In the genomic region with DNA sequence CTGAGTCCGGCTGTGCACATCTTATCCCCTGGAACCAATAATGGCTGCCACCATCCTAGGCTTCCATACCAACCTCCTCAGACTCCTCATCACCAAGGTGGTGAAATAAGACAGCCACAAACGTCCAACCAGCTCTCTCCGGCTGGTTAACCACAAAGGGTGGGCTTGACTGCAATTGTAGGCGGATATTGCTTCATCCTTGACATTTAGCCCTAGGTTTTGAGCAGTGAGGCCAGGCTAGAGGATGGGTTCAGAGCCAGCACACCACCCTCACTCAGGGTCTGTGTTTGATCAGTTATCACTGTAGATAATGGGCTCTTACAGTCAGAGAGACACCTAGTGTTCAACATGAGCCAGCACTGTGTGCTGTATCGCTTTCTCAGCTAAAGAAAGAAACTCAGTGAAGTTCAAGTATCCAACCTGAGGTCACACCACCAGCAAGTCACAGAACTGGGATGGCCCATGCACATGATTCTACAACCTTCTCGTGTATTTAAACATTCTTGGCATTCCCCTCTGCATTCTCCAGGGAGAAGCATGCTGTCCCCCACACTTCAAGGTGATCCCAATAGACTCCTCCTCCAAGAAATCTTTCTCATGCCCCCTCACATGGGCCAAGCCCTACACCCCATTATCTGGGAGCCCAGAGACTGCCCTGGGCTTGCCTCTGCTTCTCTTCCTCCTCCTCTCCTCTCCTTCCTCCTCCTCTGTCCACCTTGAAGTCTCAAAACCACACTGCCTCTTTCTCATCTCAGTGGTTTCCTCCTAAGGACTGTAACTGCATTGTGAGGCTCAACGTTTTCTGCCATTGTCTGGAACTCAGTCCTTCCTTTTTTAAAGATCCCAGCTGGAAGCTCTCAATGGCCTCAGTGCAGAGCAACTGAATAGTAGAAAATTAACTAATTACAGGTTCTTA, we compare ENCODE assay signal across 26 mouse cellular contexts.
DNase-seq lines count a peak whose midpoint lies in the region; ATAC-seq and TF ChIP-seq lines count a peak whose summit lies in the region.
"Had no signal": no experiment of that assay in that cellular context is flagged by ENCODE, and none has a peak within 500 bp of the region (broad histone marks: within the 10 kb centered on the region; RNA-seq: fewer than 3 reads in every experiment).

No protein-coding gene starts in this region.

- H3K27ac ChIP-seq in layer of hippocampus, adult 2 months, result no peak overlapping the region
- H3K27ac ChIP-seq: embryonic facial prominence, embryonic 10.5 days; heart, embryonic 15.5 days; hindbrain, embryonic 12.5 days; limb, embryonic 15.5 days; liver, embryonic 15.5 days; midbrain, embryonic 13.5 days; neural tube, embryonic 12.5 days had no signal

- peak; percentile 88 for ATAC-seq in common myeloid progenitor, adult 5-6 weeks (replicated peaks; ENCODE audit: low read depth, poor library complexity, severe bottlenecking)
- ATAC-seq: midbrain, embryonic 13.5 days had no signal

- H3K4me3 ChIP-seq in layer of hippocampus, adult 2 months, result no peak overlapping the region
- H3K4me3 ChIP-seq: embryonic facial prominence, embryonic 10.5 days; heart, embryonic 15.5 days; hindbrain, embryonic 12.5 days; limb, embryonic 15.5 days; liver, embryonic 15.5 days; megakaryocyte, embryonic 14.5 days; midbrain, embryonic 13.5 days; neural tube, embryonic 12.5 days had no signal

- DNase-seq in cerebellum, postnatal 10 days, result peak; percentile 29 to 34
- DNase-seq in cerebellum, postnatal 25 days, result no peak
- DNase-seq in layer of hippocampus, adult 2 months (ENCODE audit: low spot score in 2 of 2), result no peak
- DNase-seq in layer of hippocampus, adult 11-12 months (ENCODE audit: low spot score), result no peak
- DNase-seq in 416B (ENCODE audit: low read depth), result peak; percentile 93
- no peak for DNase-seq in frontal cortex, postnatal 10 days (ENCODE audit: low spot score in 2 of 2)
- no peak for DNase-seq in liver
- DNase-seq: adrenal gland, adult 8-10 months; kidney, adult 8-10 months; kidney, postnatal 36 days; layer of hippocampus, adult 9-11 months; left cerebral cortex, postnatal 4 days; lung, postnatal 10 days; retina, postnatal 1 day; right cerebral cortex, postnatal 25 days; spleen, adult 18-20 months; thymus, postnatal 14 days had no signal

- TF ChIP-seq CTCF in layer of hippocampus, adult 2 months (conservative IDR thresholded peaks at IDR 0.05), result peak; percentile 75

Comparison
In these comparisons a context has a peak if more than half of its experiments do, and no peak if none do; other contexts are left out.
1. DNase-seq: peak in cerebellum, postnatal 10 days (2 of 2) and 416B (single experiment); none in cerebellum, postnatal 25 days (0 of 2), layer of hippocampus, adult 2 months (0 of 2), layer of hippocampus, adult 11-12 months (single experiment), frontal cortex, postnatal 10 days (0 of 2) and liver (single experiment).